Mouse (Mus musculus): ENCODE measurements at regions not wholly inside any gene's neighbourhood (a gene's known extent, or its start where the extent isn't known, plus 50 kb on each side); places are given as distances from the start of the nearest gene placed in this dataset.

DNA sequence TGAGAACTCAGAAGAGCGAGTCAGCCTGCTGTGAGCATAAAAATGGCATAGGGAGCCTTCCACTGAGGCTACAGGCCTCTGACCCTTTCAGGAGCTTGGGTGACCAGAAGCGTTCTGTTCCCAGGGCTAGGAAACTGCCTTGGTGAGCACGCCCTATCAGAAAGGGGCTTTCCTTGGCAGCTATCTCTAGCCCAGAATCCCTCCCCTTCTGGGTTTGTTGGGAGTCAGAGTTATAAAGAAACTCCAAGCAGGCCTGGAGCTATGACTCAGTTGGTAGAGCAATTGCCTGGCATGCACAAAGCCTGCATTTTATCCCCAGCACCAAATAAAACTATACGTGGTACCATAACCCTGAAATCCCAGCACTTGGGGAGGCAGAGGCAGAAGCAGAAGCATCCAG is 85.7 kb upstream of the 4930412O13Rik start:
- no peak for DNase-seq (ENCODE audit: low spot score)

DNA sequence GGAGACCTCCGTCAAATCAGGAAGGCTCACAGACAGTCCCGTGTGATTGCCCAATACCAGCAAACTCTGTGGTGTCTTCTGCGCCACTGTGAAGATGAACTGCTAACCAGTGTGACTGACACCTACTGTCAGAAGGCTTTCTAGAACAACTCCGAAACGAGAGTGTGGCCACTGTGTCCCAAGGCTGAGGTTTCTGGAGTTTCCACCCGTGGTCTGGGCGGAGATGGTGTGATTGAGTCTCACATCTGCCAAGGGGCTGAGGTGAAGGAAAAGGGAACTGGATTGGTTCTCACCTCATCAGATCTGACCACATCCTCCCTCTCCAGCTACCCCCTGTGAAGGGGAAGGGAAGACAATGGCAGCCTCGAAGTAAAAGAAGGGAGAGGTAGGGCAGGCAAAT is 79.6 kb upstream of the 4930412O13Rik start:
- no peak for DNase-seq (ENCODE audit: low spot score)

DNA sequence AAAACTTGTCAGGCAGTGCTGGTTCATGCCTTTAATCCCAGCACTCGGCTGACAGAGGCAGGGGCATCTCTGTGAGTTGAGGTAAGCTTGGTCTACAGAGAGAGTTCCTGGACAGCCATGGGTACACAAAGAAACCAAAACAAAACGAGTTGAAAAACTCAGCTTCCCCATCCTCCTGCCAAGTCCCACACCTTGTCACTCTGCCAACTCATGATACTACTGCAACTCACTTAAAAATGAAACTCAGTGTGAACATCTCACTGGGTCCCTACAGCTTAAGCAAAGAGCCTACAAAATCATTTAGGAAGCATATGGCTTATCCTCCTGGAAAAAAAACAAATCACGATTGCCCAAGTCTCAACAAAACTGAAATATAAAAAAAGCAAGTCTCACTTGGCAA is 76.7 kb upstream of the 4930412O13Rik start:
- DNase-seq (ENCODE audit: low spot score) = no peak

DNA sequence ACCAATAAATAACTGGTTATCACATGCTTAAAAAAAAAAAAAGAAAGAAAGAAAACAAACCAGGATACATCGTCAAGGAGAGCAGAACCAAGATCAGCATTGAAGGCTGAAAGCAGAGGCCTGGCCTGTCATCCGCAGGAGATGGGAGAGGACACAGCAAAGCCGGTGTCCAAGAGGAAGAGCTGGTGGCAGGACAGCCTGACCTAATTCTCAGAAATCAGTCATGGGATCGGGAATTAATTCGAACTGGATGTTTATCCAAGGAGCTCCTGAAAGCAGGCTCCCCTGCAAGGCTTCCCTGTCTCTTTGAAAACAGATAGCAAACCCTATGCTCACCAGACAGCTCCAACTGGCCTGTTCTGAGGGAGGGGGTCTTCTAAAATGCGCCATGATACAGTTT is 75.5 kb upstream of the 4930412O13Rik start:
- DNase-seq (ENCODE audit: low spot score) = no peak

Measured in MN1 (cell line).